Mouse (Mus musculus): Measurements from ENCODE around the gene Sqstm1. TPM values are rescaled to one million over a fixed set of nuclear protein-coding genes. Genes with fewer than 3 reads are reported as not detected.

The Sqstm1 gene
- polyA plus RNA-seq, 2 experiments = 120 to 214 TPM

- Histone ChIP-seq H3K27me3 (ENCODE audit: control insufficient read depth, insufficient read depth, low read length) (no peaks in the 10 kb centered on the region), H3K4me2 (replicated peaks; ENCODE audit: low read depth, low read length, severe bottlenecking) (no peak overlapping the region), H3K4me3 (replicated peaks; ENCODE audit: low read length) (no peak overlapping the region), H3K9ac (ENCODE audit: low read depth, low read length, severe bottlenecking) (no peak overlapping the region), H3K9me3 (ENCODE audit: control insufficient read depth, low read length) (no peaks in the 10 kb centered on the region), H3K27ac (replicated peaks; ENCODE audit: low read depth, low read length) (no peak overlapping the region), H3K36me3 (ENCODE audit: control insufficient read depth, insufficient read depth, low read length) (no peaks in the 10 kb centered on the region), H3K4me1 (ENCODE audit: control insufficient read depth, insufficient read depth, low read length) (peaks cover 21% of the 10 kb centered on the region)
- no peak for TF ChIP-seq POLR2A (IDR thresholded peaks at IDR 0.05; ENCODE audit: borderline replicate concordance, extremely low read depth, insufficient read depth, insufficient read length)
- DNase-seq (ENCODE audit: low spot score) (no peak), ATAC-seq (ENCODE audit: low FRiP score, low read depth) (no peak)
- 57% methylated on average over 7 of the region's 7 CpGs for WGBS
Observed at GRCm38 (mm10) chr11:50222559-50223276, 12.1 kb upstream of the Sqstm1 start.

- Histone ChIP-seq H3K4me3 (replicated peaks; ENCODE audit: low read length) (no peak overlapping the region), H3K4me1 (ENCODE audit: control insufficient read depth, insufficient read depth, low read length) (peaks cover 13% of the 10 kb centered on the region), H3K9ac (ENCODE audit: low read depth, low read length, severe bottlenecking) (no peak overlapping the region), H3K36me3 (ENCODE audit: control insufficient read depth, insufficient read depth, low read length) (no peaks in the 10 kb centered on the region), H3K4me2 (replicated peaks; ENCODE audit: low read depth, low read length, severe bottlenecking) (no peak overlapping the region), H3K27me3 (ENCODE audit: control insufficient read depth, insufficient read depth, low read length) (no peaks in the 10 kb centered on the region), H3K9me3 (ENCODE audit: control insufficient read depth, low read length) (no peaks in the 10 kb centered on the region), H3K27ac (replicated peaks; ENCODE audit: low read depth, low read length) (no peak overlapping the region)
- 38% methylated on average over 2 of the region's 2 CpGs for WGBS
- ATAC-seq (ENCODE audit: low FRiP score, low read depth) (no peak), DNase-seq (ENCODE audit: low spot score) (no peak)
- TF ChIP-seq POLR2A (IDR thresholded peaks at IDR 0.05; ENCODE audit: borderline replicate concordance, extremely low read depth, insufficient read depth, insufficient read length) = no peak
Observed at GRCm38 (mm10) chr11:50219833-50220232, 9.2 kb upstream of the Sqstm1 start.

- ATAC-seq (ENCODE audit: low FRiP score, low read depth) (no peak), DNase-seq (ENCODE audit: low spot score) (no peak)
- H3K4me3 ChIP-seq (replicated peaks; ENCODE audit: low read length) = no peak overlapping the region
- no peak for TF ChIP-seq POLR2A (IDR thresholded peaks at IDR 0.05; ENCODE audit: borderline replicate concordance, extremely low read depth, insufficient read depth, insufficient read length)
- H3K27ac ChIP-seq (replicated peaks; ENCODE audit: low read depth, low read length) = no peak overlapping the region
- 63% methylated on average over 4 of the region's 4 CpGs for WGBS
- H3K4me2 ChIP-seq (replicated peaks; ENCODE audit: low read depth, low read length, severe bottlenecking) = no peak overlapping the region
- H3K9me3 ChIP-seq (ENCODE audit: control insufficient read depth, low read length) = no peaks in the 10 kb centered on the region
- no peak overlapping the region for H3K9ac ChIP-seq (ENCODE audit: low read depth, low read length, severe bottlenecking)
- H3K36me3 ChIP-seq (ENCODE audit: control insufficient read depth, insufficient read depth, low read length) = no peaks in the 10 kb centered on the region
- H3K4me1 ChIP-seq (ENCODE audit: control insufficient read depth, insufficient read depth, low read length) = peaks cover 5% of the 10 kb centered on the region
- no peaks in the 10 kb centered on the region for H3K27me3 ChIP-seq (ENCODE audit: control insufficient read depth, insufficient read depth, low read length)
Observed at GRCm38 (mm10) chr11:50217811-50218210, 7.2 kb upstream of the Sqstm1 start.

DNA sequence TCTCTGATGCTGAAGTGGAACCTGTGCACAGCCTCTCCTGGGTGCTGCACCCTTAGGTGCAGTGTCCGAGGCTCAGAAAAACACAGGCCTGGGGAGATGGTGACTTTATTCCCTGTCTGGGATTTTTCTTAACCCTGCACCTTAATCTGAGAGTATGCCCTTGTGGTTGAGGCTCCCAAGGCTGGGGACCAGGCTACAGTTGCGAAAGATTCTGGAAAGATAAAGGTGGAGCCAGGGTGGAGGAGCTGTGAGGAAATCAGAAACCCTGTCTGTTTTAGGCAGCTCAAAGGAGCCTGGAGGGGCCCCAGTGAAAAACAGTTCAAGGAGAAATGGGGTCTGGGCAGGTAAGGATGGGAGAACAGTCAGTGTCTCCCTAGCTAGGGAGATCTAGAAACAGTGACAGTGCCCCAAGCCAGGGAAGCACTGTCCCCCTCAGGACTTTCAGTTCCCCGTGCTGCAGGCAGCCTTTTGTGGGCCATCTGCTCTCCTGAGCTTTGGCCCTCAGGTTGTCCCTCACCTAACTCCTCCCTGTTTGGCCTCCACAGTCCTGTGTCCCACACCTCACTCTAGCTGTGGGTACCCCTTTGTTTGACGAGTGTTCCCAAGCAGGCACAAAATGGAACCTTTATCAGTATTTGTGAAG, 6.2 kb upstream of the Sqstm1 start:
- Histone ChIP-seq H3K9me3 (ENCODE audit: control insufficient read depth, low read length) (no peaks in the 10 kb centered on the region), H3K4me2 (replicated peaks; ENCODE audit: low read depth, low read length, severe bottlenecking) (no peak overlapping the region), H3K27me3 (ENCODE audit: control insufficient read depth, insufficient read depth, low read length) (no peaks in the 10 kb centered on the region), H3K4me3 (replicated peaks; ENCODE audit: low read length) (no peak overlapping the region), H3K4me1 (ENCODE audit: control insufficient read depth, insufficient read depth, low read length) (peaks cover 5% of the 10 kb centered on the region), H3K9ac (ENCODE audit: low read depth, low read length, severe bottlenecking) (no peak overlapping the region), H3K36me3 (ENCODE audit: control insufficient read depth, insufficient read depth, low read length) (no peaks in the 10 kb centered on the region), H3K27ac (replicated peaks; ENCODE audit: low read depth, low read length) (no peak overlapping the region)
- no peak for TF ChIP-seq POLR2A (IDR thresholded peaks at IDR 0.05; ENCODE audit: borderline replicate concordance, extremely low read depth, insufficient read depth, insufficient read length)
- DNase-seq (ENCODE audit: low spot score) = no peak
- 77% methylated on average over 4 of the region's 4 CpGs for WGBS
- no peak for ATAC-seq (ENCODE audit: low FRiP score, low read depth)

- Histone ChIP-seq H3K36me3 (ENCODE audit: control insufficient read depth, insufficient read depth, low read length) (no peaks in the 10 kb centered on the region), H3K4me1 (ENCODE audit: control insufficient read depth, insufficient read depth, low read length) (peaks cover 10% of the 10 kb centered on the region), H3K27me3 (ENCODE audit: control insufficient read depth, insufficient read depth, low read length) (no peaks in the 10 kb centered on the region), H3K4me3 (replicated peaks; ENCODE audit: low read length) (no peak overlapping the region), H3K27ac (replicated peaks; ENCODE audit: low read depth, low read length) (no peak overlapping the region), H3K9ac (ENCODE audit: low read depth, low read length, severe bottlenecking) (no peak overlapping the region), H3K9me3 (ENCODE audit: control insufficient read depth, low read length) (no peaks in the 10 kb centered on the region), H3K4me2 (replicated peaks; ENCODE audit: low read depth, low read length, severe bottlenecking) (peak overlapping the region; percentile 13)
- 14% methylated on average over 9 of the region's 9 CpGs for WGBS
- TF ChIP-seq POLR2A (IDR thresholded peaks at IDR 0.05; ENCODE audit: borderline replicate concordance, extremely low read depth, insufficient read depth, insufficient read length) = no peak
- ATAC-seq (ENCODE audit: low FRiP score, low read depth) (no peak), DNase-seq (ENCODE audit: low spot score) (no peak)
Observed at GRCm38 (mm10) chr11:50215633-50216032, 5.0 kb upstream of the Sqstm1 start.
